Comparison of ENCODE assay signal across 26 mouse cellular contexts in genomic region chr2:63969633-63970032, GRCm38 (mm10).
DNase-seq lines count a peak whose midpoint lies in the region; ATAC-seq and TF ChIP-seq lines count a peak whose summit lies in the region.
"Had no signal": no experiment of that assay in that cellular context is flagged by ENCODE, and none has a peak within 500 bp of the region (broad histone marks: within the 10 kb centered on the region; RNA-seq: fewer than 3 reads in every experiment).

No protein-coding gene starts in this region.

- no peak overlapping the region for H3K4me2 ChIP-seq in forebrain, embryonic 14.5 days (ENCODE audit: low read length)
- H3K4me2 ChIP-seq in forebrain, embryonic 16.5 days (ENCODE audit: low read length): no peak overlapping the region
- H3K4me2 ChIP-seq in midbrain, embryonic 11.5 days: no peak overlapping the region
- H3K4me2 ChIP-seq in midbrain, embryonic 16.5 days (ENCODE audit: low read length): no peak overlapping the region
- H3K4me2 ChIP-seq in limb, embryonic 14.5 days (replicated peaks; ENCODE audit: low read depth, low read length, severe bottlenecking): no peak overlapping the region
- no peak overlapping the region for H3K4me2 ChIP-seq in lung, postnatal 0 days (replicated peaks; ENCODE audit: low read depth, low read length)
- H3K4me2 ChIP-seq: embryonic facial prominence, embryonic 13.5 days; forebrain, embryonic 13.5 days; heart, embryonic 12.5 days; heart, embryonic 15.5 days; hindbrain, embryonic 13.5 days had no signal

- no peak for DNase-seq in forebrain, embryonic 14.5 days (ENCODE audit: low spot score)
- no peak for DNase-seq in midbrain, embryonic 11.5 days (ENCODE audit: low spot score, missing footprints)
- peak; percentile 34 for DNase-seq in limb, embryonic 14.5 days (ENCODE audit: low spot score)
- DNase-seq in lung, postnatal 0 days (ENCODE audit: low spot score): no peak
- DNase-seq: adrenal gland, adult 8-10 months; adrenal gland, postnatal 25 days; cerebellum, adult 11-12 months; cerebellum, adult 8-10 months; cerebellum, postnatal 10 days; cerebellum, postnatal 36 days; gastrocnemius, adult 2 months; gastrocnemius, postnatal 14 days; heart, adult 18-20 months; heart, postnatal 10 days; heart, postnatal 36 days had no signal

- no peak for TF ChIP-seq EP300 in lung, postnatal 0 days (IDR thresholded peaks at IDR 0.05)

- peaks cover 19% of the 10 kb centered on the region for H3K4me1 ChIP-seq in forebrain, embryonic 14.5 days (ENCODE audit: control insufficient read depth, insufficient read depth, low read length)
- peaks cover 12% of the 10 kb centered on the region; the same call in 1 of the 2 replicates for H3K4me1 ChIP-seq in forebrain, embryonic 16.5 days (replicated peaks; ENCODE audit: control insufficient read depth, insufficient read depth, low read length)
- H3K4me1 ChIP-seq in midbrain, embryonic 11.5 days (ENCODE audit: control insufficient read depth, insufficient read depth, low read length): peaks cover 17% of the 10 kb centered on the region
- H3K4me1 ChIP-seq in midbrain, embryonic 16.5 days (ENCODE audit: control insufficient read depth, insufficient read depth, low read length): peaks cover 8% of the 10 kb centered on the region
- peaks cover 10% of the 10 kb centered on the region for H3K4me1 ChIP-seq in limb, embryonic 14.5 days (ENCODE audit: control insufficient read depth, insufficient read depth, low read length)
- H3K4me1 ChIP-seq in lung, postnatal 0 days (ENCODE audit: insufficient read depth, low read depth, low read length): no peaks in the 10 kb centered on the region

- no peak overlapping the region for H3K9ac ChIP-seq in forebrain, embryonic 14.5 days (ENCODE audit: low read length)
- no peak overlapping the region for H3K9ac ChIP-seq in forebrain, embryonic 16.5 days (replicated peaks; ENCODE audit: low read depth, low read length)
- H3K9ac ChIP-seq in midbrain, embryonic 11.5 days (ENCODE audit: low read length): no peak overlapping the region
- no peak overlapping the region for H3K9ac ChIP-seq in midbrain, embryonic 16.5 days (ENCODE audit: low read depth, low read length)
- H3K9ac ChIP-seq in limb, embryonic 14.5 days (ENCODE audit: low read depth, low read length, severe bottlenecking): no peak overlapping the region
- H3K9ac ChIP-seq in lung, postnatal 0 days (replicated peaks; ENCODE audit: low read depth): no peak overlapping the region
- H3K9ac ChIP-seq: embryonic facial prominence, embryonic 13.5 days; forebrain, embryonic 13.5 days; heart, embryonic 12.5 days; heart, embryonic 15.5 days; hindbrain, embryonic 13.5 days had no signal

- peak; percentile 3; the same call in 1 of the 2 replicates for ATAC-seq in forebrain, embryonic 14.5 days
- no peak for ATAC-seq in forebrain, embryonic 16.5 days
- peak; percentile 41; the same call in 1 of the 2 replicates for ATAC-seq in midbrain, embryonic 11.5 days (ENCODE audit: low FRiP score)
- ATAC-seq in midbrain, embryonic 16.5 days: no peak
- peak; percentile 60; the same call in 1 of the 2 replicates for ATAC-seq in limb, embryonic 14.5 days (ENCODE audit: low FRiP score, low read depth)
- ATAC-seq in lung, postnatal 0 days: no peak
- ATAC-seq: activated CD4-positive, CD25-positive, alpha-beta regulatory T cell, adult 4 months had no signal

- no peaks in the 10 kb centered on the region for H3K36me3 ChIP-seq in forebrain, embryonic 14.5 days (ENCODE audit: control insufficient read depth, insufficient read depth, low read length)
- H3K36me3 ChIP-seq in forebrain, embryonic 16.5 days (ENCODE audit: control insufficient read depth, insufficient read depth): no peaks in the 10 kb centered on the region
- H3K36me3 ChIP-seq in midbrain, embryonic 11.5 days (ENCODE audit: control insufficient read depth, insufficient read depth, low read length): no peaks in the 10 kb centered on the region
- H3K36me3 ChIP-seq in midbrain, embryonic 16.5 days (ENCODE audit: control insufficient read depth, insufficient read depth, low read length): no peaks in the 10 kb centered on the region
- H3K36me3 ChIP-seq in limb, embryonic 14.5 days (ENCODE audit: control insufficient read depth, insufficient read depth, low read length): no peaks in the 10 kb centered on the region
- H3K36me3 ChIP-seq in lung, postnatal 0 days (ENCODE audit: insufficient read depth, low read length): no peaks in the 10 kb centered on the region
- H3K36me3 ChIP-seq: embryonic facial prominence, embryonic 10.5 days; embryonic facial prominence, embryonic 13.5 days; heart, embryonic 12.5 days; heart, embryonic 15.5 days; hindbrain, embryonic 10.5 days; hindbrain, embryonic 13.5 days had no signal

- H3K27me3 ChIP-seq in forebrain, embryonic 14.5 days (replicated peaks; ENCODE audit: control insufficient read depth, insufficient read depth, low read length): 0 out of 2 replicates have a peak, but pooled peaks cover 6% of the 10 kb centered on the region
- H3K27me3 ChIP-seq in forebrain, embryonic 16.5 days (replicated peaks; ENCODE audit: control insufficient read depth, insufficient read depth, low read length): peaks cover 4% of the 10 kb centered on the region; the same call in 1 of the 2 replicates
- no peaks in the 10 kb centered on the region for H3K27me3 ChIP-seq in midbrain, embryonic 11.5 days (ENCODE audit: control insufficient read depth, insufficient read depth, low read length)
- H3K27me3 ChIP-seq in midbrain, embryonic 16.5 days (ENCODE audit: control insufficient read depth, insufficient read depth, low read depth, low read length): no peaks in the 10 kb centered on the region
- no peaks in the 10 kb centered on the region; the same call in 1 of the 2 replicates for H3K27me3 ChIP-seq in limb, embryonic 14.5 days (ENCODE audit: control insufficient read depth, insufficient read depth, low read length)
- H3K27me3 ChIP-seq in lung, postnatal 0 days (replicated peaks; ENCODE audit: insufficient read depth, low read length): no peaks in the 10 kb centered on the region
- H3K27me3 ChIP-seq: embryonic facial prominence, embryonic 13.5 days; heart, embryonic 12.5 days; heart, embryonic 15.5 days; hindbrain, embryonic 13.5 days had no signal

- no peak overlapping the region for H3K4me3 ChIP-seq in forebrain, embryonic 14.5 days (ENCODE audit: low read depth, low read length)
- H3K4me3 ChIP-seq in forebrain, embryonic 16.5 days (replicated peaks; ENCODE audit: low read length): no peak overlapping the region
- no peak overlapping the region for H3K4me3 ChIP-seq in midbrain, embryonic 11.5 days (ENCODE audit: low read depth, low read length)
- no peak overlapping the region for H3K4me3 ChIP-seq in midbrain, embryonic 16.5 days (ENCODE audit: low read depth, low read length)
- H3K4me3 ChIP-seq in limb, embryonic 14.5 days (replicated peaks; ENCODE audit: low read length): no peak overlapping the region
- H3K4me3 ChIP-seq in lung, postnatal 0 days (ENCODE audit: low read depth, low read length): no peak overlapping the region
- H3K4me3 ChIP-seq: embryonic facial prominence, embryonic 10.5 days; embryonic facial prominence, embryonic 13.5 days; erythroblast, embryonic 14.5 days; forebrain, embryonic 13.5 days; gastrocnemius, adult 2 months; heart, embryonic 12.5 days; heart, embryonic 15.5 days; hindbrain, embryonic 10.5 days; hindbrain, embryonic 13.5 days had no signal

- no peak overlapping the region for H3K27ac ChIP-seq in forebrain, embryonic 14.5 days (ENCODE audit: low read depth, low read length)
- no peak overlapping the region for H3K27ac ChIP-seq in forebrain, embryonic 16.5 days (ENCODE audit: low read length)
- H3K27ac ChIP-seq in midbrain, embryonic 11.5 days (ENCODE audit: low read depth, low read length): no peak overlapping the region
- no peak overlapping the region for H3K27ac ChIP-seq in midbrain, embryonic 16.5 days (ENCODE audit: low read length)
- no peak overlapping the region for H3K27ac ChIP-seq in limb, embryonic 14.5 days (replicated peaks; ENCODE audit: low read depth, low read length)
- H3K27ac ChIP-seq in lung, postnatal 0 days (ENCODE audit: low read length): no peak overlapping the region
- H3K27ac ChIP-seq: embryonic facial prominence, embryonic 10.5 days; embryonic facial prominence, embryonic 13.5 days; forebrain, embryonic 13.5 days; gastrocnemius, adult 2 months; heart, embryonic 15.5 days; hindbrain, embryonic 10.5 days; hindbrain, embryonic 13.5 days had no signal

- no peak for TF ChIP-seq POLR2A in limb, embryonic 14.5 days (IDR thresholded peaks at IDR 0.05; ENCODE audit: borderline replicate concordance, extremely low read depth, insufficient read depth, insufficient read length)

- 48% methylated on average over 4 of the region's 4 CpGs for WGBS in forebrain, embryonic 14.5 days
- WGBS in forebrain, embryonic 16.5 days: 53% methylated on average over 4 of the region's 4 CpGs
- 60% methylated on average over 4 of the region's 4 CpGs for WGBS in midbrain, embryonic 11.5 days
- 53% methylated on average over 4 of the region's 4 CpGs for WGBS in midbrain, embryonic 16.5 days
- WGBS in limb, embryonic 14.5 days: 13% methylated on average over 4 of the region's 4 CpGs
- WGBS in lung, postnatal 0 days: 37% methylated on average over 4 of the region's 4 CpGs

- no peak for TF ChIP-seq CTCF in lung, postnatal 0 days (IDR thresholded peaks at IDR 0.05)

- H3K9me3 ChIP-seq in forebrain, embryonic 14.5 days (replicated peaks; ENCODE audit: control insufficient read depth, low read length): no peaks in the 10 kb centered on the region
- no peaks in the 10 kb centered on the region for H3K9me3 ChIP-seq in forebrain, embryonic 16.5 days (ENCODE audit: control insufficient read depth, low read length)
- no peaks in the 10 kb centered on the region for H3K9me3 ChIP-seq in midbrain, embryonic 11.5 days (ENCODE audit: control insufficient read depth, low read length)
- H3K9me3 ChIP-seq in midbrain, embryonic 16.5 days (replicated peaks; ENCODE audit: control insufficient read depth, low read length, poor library complexity, severe bottlenecking): no peaks in the 10 kb centered on the region
- H3K9me3 ChIP-seq in limb, embryonic 14.5 days (ENCODE audit: control insufficient read depth, low read length): no peaks in the 10 kb centered on the region
- H3K9me3 ChIP-seq in lung, postnatal 0 days (ENCODE audit: low read length): no peaks in the 10 kb centered on the region
- H3K9me3 ChIP-seq: embryonic facial prominence, embryonic 10.5 days; embryonic facial prominence, embryonic 13.5 days; forebrain, embryonic 13.5 days; heart, embryonic 12.5 days; heart, embryonic 15.5 days; hindbrain, embryonic 10.5 days; hindbrain, embryonic 13.5 days had no signal

Comparison
In these comparisons a context has a peak if more than half of its experiments do, and no peak if none do; other contexts are left out.
1. ATAC-seq: peak in forebrain, embryonic 14.5 days (single experiment), midbrain, embryonic 11.5 days (single experiment) and limb, embryonic 14.5 days (single experiment); none in forebrain, embryonic 16.5 days (single experiment), midbrain, embryonic 16.5 days (single experiment) and lung, postnatal 0 days (single experiment).